Mouse (Mus musculus) urinary bladder, postnatal 4 days (tissue): ENCODE data around the gene Jmjd1c.
A peak's percentile ranks its signal among the peaks of the same experiment; 100 is the strongest.

Source experiments
- DNase-seq, 2 experiments: peaks; one replicate each; pipeline ENCODE4 v3.0.0; 2021 to 2022; ENCODE audit warnings: low spot score in 2 of 2

The Jmjd1c gene

GRCm38 (mm10) chr10:67071884-67072283 is 24.0 kb upstream of the Jmjd1c start:
- no peak for DNase-seq

- no peak for DNase-seq
These were observed 23.3 kb upstream of the Jmjd1c start for GRCm38 (mm10) chr10:67072600-67072999.

- DNase-seq, result no peak
These were observed 22.3 kb upstream of the Jmjd1c start for GRCm38 (mm10) chr10:67073577-67073976.

GRCm38 (mm10) chr10:67075931-67076878 is 19.7 kb upstream of the Jmjd1c start:
- DNase-seq, result no peak

- DNase-seq, result no peak
These were observed 16.9 kb upstream of the Jmjd1c start for GRCm38 (mm10) chr10:67079030-67079429.

- no peak for DNase-seq
These were observed 14.5 kb upstream of the Jmjd1c start for GRCm38 (mm10) chr10:67081206-67082007.

- DNase-seq, result no peak
These were observed 13.4 kb upstream of the Jmjd1c start for GRCm38 (mm10) chr10:67082531-67082930.

GRCm38 (mm10) chr10:67083446-67084166 is 12.3 kb upstream of the Jmjd1c start:
- no peak for DNase-seq

- DNase-seq, result no peak
These were observed 10.8 kb upstream of the Jmjd1c start for GRCm38 (mm10) chr10:67085124-67085523.

GRCm38 (mm10) chr10:67085916-67086315 is 10.0 kb upstream of the Jmjd1c start:
- DNase-seq, result no peak

- no peak for DNase-seq
These were observed 8.3 kb upstream of the Jmjd1c start for GRCm38 (mm10) chr10:67087447-67088226.

GRCm38 (mm10) chr10:67090611-67091010 is 5.3 kb upstream of the Jmjd1c start:
- no peak for DNase-seq

GRCm38 (mm10) chr10:67094922-67095321 is 1.0 kb upstream of the Jmjd1c start:
- no peak for DNase-seq

GRCm38 (mm10) chr10:67096621-67097436 is 904 bp downstream of the Jmjd1c start, which contains the start of gene Reep3:
Gene Reep3 (minus strand): TSS chr10:67096945.
- peak; percentile 66 to 69 for DNase-seq

- no peak for DNase-seq
These were observed 1.7 kb downstream of the Jmjd1c start for GRCm38 (mm10) chr10:67097437-67098150.

GRCm38 (mm10) chr10:67098408-67099050 is 2.6 kb downstream of the Jmjd1c start:
- DNase-seq, result no peak

GRCm38 (mm10) chr10:67099183-67099929 is 3.4 kb downstream of the Jmjd1c start:
- no peak for DNase-seq

GRCm38 (mm10) chr10:67100011-67100661 is 4.2 kb downstream of the Jmjd1c start:
- DNase-seq, result no peak
